Mouse (Mus musculus): ENCODE data around the gene Gm20388. TPM values are rescaled to one million over a fixed set of nuclear protein-coding genes. Genes with fewer than 3 reads are reported as not detected.

The Gm20388 gene
- total and polyA plus RNA-seq, 2 experiments from 2014 or later, result 17.3 TPM; not detected in 1

- no peak overlapping the region for H3K27ac ChIP-seq (ENCODE audit: low read depth)
- H3K4me1 ChIP-seq (ENCODE audit: control insufficient read depth, insufficient read depth), result no peaks in the 10 kb centered on the region
- no peak for TF ChIP-seq CTCF (IDR thresholded peaks at IDR 0.05; ENCODE audit: low read depth)
- TF ChIP-seq EP300 (IDR thresholded peaks at IDR 0.05; ENCODE audit: low read depth), result no peak
- no peak overlapping the region for H3K9ac ChIP-seq (replicated peaks; ENCODE audit: low read depth, low read length)
- DNase-seq (ENCODE audit: low spot score), result no peak
- no peak overlapping the region for H3K4me2 ChIP-seq (ENCODE audit: low read depth, low read length)
- H3K4me3 ChIP-seq (ENCODE audit: low read depth, low read length), result no peak overlapping the region
- H3K36me3 ChIP-seq (replicated peaks; ENCODE audit: control insufficient read depth, insufficient read depth, low read length), result no peaks in the 10 kb centered on the region
- H3K27me3 ChIP-seq (ENCODE audit: control insufficient read depth, insufficient read depth, low read length), result peaks cover 44% of the 10 kb centered on the region
- WGBS, result 52% methylated on average over 18 of the region's 18 CpGs
- no peak for ATAC-seq (ENCODE audit: insufficient read depth, low read depth)
- H3K9me3 ChIP-seq (replicated peaks; ENCODE audit: control insufficient read depth, low read length), result no peaks in the 10 kb centered on the region; the same call in 1 of the 2 replicates
Measured at GRCm38 (mm10) chr8:121023736-121024135, 1113.1 kb downstream of the Gm20388 start.

GRCm38 (mm10) chr8:121025486-121025885 is 1114.8 kb downstream of the Gm20388 start:
- no peak overlapping the region for H3K27ac ChIP-seq (ENCODE audit: low read depth)
- H3K36me3 ChIP-seq (replicated peaks; ENCODE audit: control insufficient read depth, insufficient read depth, low read length), result no peaks in the 10 kb centered on the region
- TF ChIP-seq EP300 (IDR thresholded peaks at IDR 0.05; ENCODE audit: low read depth), result no peak
- TF ChIP-seq CTCF (IDR thresholded peaks at IDR 0.05; ENCODE audit: low read depth), result no peak
- ATAC-seq (ENCODE audit: insufficient read depth, low read depth) (no peak), DNase-seq (ENCODE audit: low spot score) (no peak)
- H3K9ac ChIP-seq (replicated peaks; ENCODE audit: low read depth, low read length), result no peak overlapping the region
- no peaks in the 10 kb centered on the region for H3K4me1 ChIP-seq (ENCODE audit: control insufficient read depth, insufficient read depth)
- WGBS, result 60% methylated on average over 5 of the region's 5 CpGs
- H3K4me3 ChIP-seq (ENCODE audit: low read depth, low read length), result no peak overlapping the region
- H3K4me2 ChIP-seq (ENCODE audit: low read depth, low read length), result no peak overlapping the region
- H3K27me3 ChIP-seq (ENCODE audit: control insufficient read depth, insufficient read depth, low read length), result peaks cover 44% of the 10 kb centered on the region
- no peaks in the 10 kb centered on the region for H3K9me3 ChIP-seq (replicated peaks; ENCODE audit: control insufficient read depth, low read length)

- ATAC-seq (ENCODE audit: insufficient read depth, low read depth) (peak; percentile 60; the same call in 1 of the 2 replicates), DNase-seq (ENCODE audit: low spot score) (peak; percentile 23)
- Histone ChIP-seq H3K4me1 (ENCODE audit: control insufficient read depth, insufficient read depth) (no peaks in the 10 kb centered on the region), H3K9me3 (replicated peaks; ENCODE audit: control insufficient read depth, low read length) (no peaks in the 10 kb centered on the region), H3K9ac (replicated peaks; ENCODE audit: low read depth, low read length) (no peak overlapping the region), H3K4me3 (ENCODE audit: low read depth, low read length) (no peak overlapping the region), H3K27me3 (ENCODE audit: control insufficient read depth, insufficient read depth, low read length) (peaks cover 29% of the 10 kb centered on the region), H3K27ac (ENCODE audit: low read depth) (no peak overlapping the region), H3K4me2 (ENCODE audit: low read depth, low read length) (no peak overlapping the region), H3K36me3 (replicated peaks; ENCODE audit: control insufficient read depth, insufficient read depth, low read length) (no peaks in the 10 kb centered on the region)
- TF ChIP-seq EP300 (IDR thresholded peaks at IDR 0.05; ENCODE audit: low read depth) (no peak), CTCF (IDR thresholded peaks at IDR 0.05; ENCODE audit: low read depth) (no peak)
- 10% methylated on average over 13 of the region's 13 CpGs for WGBS
Measured at GRCm38 (mm10) chr8:121027787-121028186, 1117.1 kb downstream of the Gm20388 start.

- Histone ChIP-seq H3K9me3 (replicated peaks; ENCODE audit: control insufficient read depth, low read length) (no peaks in the 10 kb centered on the region), H3K4me2 (ENCODE audit: low read depth, low read length) (no peak overlapping the region), H3K4me1 (ENCODE audit: control insufficient read depth, insufficient read depth) (no peaks in the 10 kb centered on the region), H3K36me3 (replicated peaks; ENCODE audit: control insufficient read depth, insufficient read depth, low read length) (no peaks in the 10 kb centered on the region), H3K4me3 (ENCODE audit: low read depth, low read length) (no peak overlapping the region), H3K27me3 (ENCODE audit: control insufficient read depth, insufficient read depth, low read length) (peaks cover 21% of the 10 kb centered on the region), H3K9ac (replicated peaks; ENCODE audit: low read depth, low read length) (no peak overlapping the region), H3K27ac (ENCODE audit: low read depth) (no peak overlapping the region)
- ATAC-seq (ENCODE audit: insufficient read depth, low read depth) (no peak), DNase-seq (ENCODE audit: low spot score) (no peak)
- TF ChIP-seq EP300 (IDR thresholded peaks at IDR 0.05; ENCODE audit: low read depth), result no peak
- no peak for TF ChIP-seq CTCF (IDR thresholded peaks at IDR 0.05; ENCODE audit: low read depth)
- 61% methylated on average over 6 of the region's 6 CpGs for WGBS
Measured at GRCm38 (mm10) chr8:121029076-121029475, 1118.4 kb downstream of the Gm20388 start.

- no peak for DNase-seq (ENCODE audit: low spot score)
- no peak overlapping the region for H3K27ac ChIP-seq (ENCODE audit: low read depth)
- no peaks in the 10 kb centered on the region for H3K36me3 ChIP-seq (replicated peaks; ENCODE audit: control insufficient read depth, insufficient read depth, low read length)
- H3K27me3 ChIP-seq (ENCODE audit: control insufficient read depth, insufficient read depth, low read length), result peaks cover 16% of the 10 kb centered on the region; the same call in 1 of the 2 replicates
- no peak overlapping the region for H3K4me2 ChIP-seq (ENCODE audit: low read depth, low read length)
- WGBS, result 60% methylated on average over 10 of the region's 10 CpGs
- no peaks in the 10 kb centered on the region for H3K4me1 ChIP-seq (ENCODE audit: control insufficient read depth, insufficient read depth)
- TF ChIP-seq CTCF (IDR thresholded peaks at IDR 0.05; ENCODE audit: low read depth) (no peak), EP300 (IDR thresholded peaks at IDR 0.05; ENCODE audit: low read depth) (no peak)
- no peak for ATAC-seq (ENCODE audit: insufficient read depth, low read depth)
- no peak overlapping the region for H3K4me3 ChIP-seq (ENCODE audit: low read depth, low read length)
- no peak overlapping the region for H3K9ac ChIP-seq (replicated peaks; ENCODE audit: low read depth, low read length)
- no peaks in the 10 kb centered on the region for H3K9me3 ChIP-seq (replicated peaks; ENCODE audit: control insufficient read depth, low read length)
Measured at GRCm38 (mm10) chr8:121030496-121031040, 1119.9 kb downstream of the Gm20388 start.
